Mouse (Mus musculus) kidney, embryonic 16.5 days (tissue): ENCODE measurements around the gene Adrb1. TPM values are rescaled to one million over a fixed set of nuclear protein-coding genes. Genes with fewer than 3 reads are reported as not detected.

ENCODE experiments used
- ATAC-seq: fragments of 200-750 bp; cut with Nextera tagmentation; 2 replicates; pipeline ENCODE4 v1.8.0; 2017; ENCODE audit warnings: moderate TSS enrichment; ENCODE audit not compliant: low FRiP score, low TSS enrichment
- H3K27ac ChIP-seq: fragments of 300-500 bp; sonication (generic); 2 replicates; pipeline ENCODE4 v1.5.1; 2014; ENCODE audit warnings: low read length
- H3K27me3 ChIP-seq: fragments of 300-500 bp; sonication (generic); 2 replicates; pipeline ENCODE4 v1.6.1; 2014; ENCODE audit warnings: low read length, control low read depth, mixed read lengths; ENCODE audit not compliant: insufficient read depth
- H3K36me3 ChIP-seq: fragments of 300-500 bp; sonication (generic); 2 replicates; pipeline ENCODE4 v1.6.1; 2014; ENCODE audit warnings: low read length, control low read depth, mixed read lengths; ENCODE audit not compliant: insufficient read depth
- H3K4me1 ChIP-seq: fragments of 300-500 bp; sonication (generic); 2 replicates; pipeline ENCODE4 v1.6.1; 2014; ENCODE audit warnings: low read length, control low read depth, mixed read lengths; ENCODE audit not compliant: insufficient read depth
- H3K4me2 ChIP-seq: fragments of 300-500 bp; sonication (generic); replicated peaks from 2 replicates; pipeline ENCODE4 v1.6.1; 2014; ENCODE audit warnings: low read depth, low read length
- H3K4me3 ChIP-seq: fragments of 300-500 bp; sonication (generic); 2 replicates; pipeline ENCODE4 v1.5.1; 2014; ENCODE audit warnings: mild to moderate bottlenecking, low read length
- H3K9ac ChIP-seq: fragments of 300-500 bp; sonication (generic); replicated peaks from 2 replicates; pipeline ENCODE4 v1.6.1; 2014; ENCODE audit warnings: low read length
- H3K9me3 ChIP-seq: fragments of 300-500 bp; sonication (generic); 2 replicates; pipeline ENCODE4 v1.6.1; 2016; ENCODE audit warnings: low read length, control low read depth
- WGBS: fragments of 180-500 bp; shearing (Covaris S2); extraction: QIAGEN DNeasy Blood & Tissue Kit; methylation state at CpG from one replicate; pipeline ENCODE4 v1.1.7; 2014; 5-methylcytosine and 5-hydroxymethylcytosine counted together
- polyA plus RNA-seq: library from polyadenylated mRNA; unstranded; fragments of >200 nt; fragmentation: Nextera tagmentation; extraction: Ambion mirVana; gene quantifications from 2 replicates; pipeline ENCODE4 v1.2.1, GENCODE M21; 2015

The Adrb1 gene
- polyA plus RNA-seq, 1 experiment from 2014 or later, result 0.06 TPM

DNA sequence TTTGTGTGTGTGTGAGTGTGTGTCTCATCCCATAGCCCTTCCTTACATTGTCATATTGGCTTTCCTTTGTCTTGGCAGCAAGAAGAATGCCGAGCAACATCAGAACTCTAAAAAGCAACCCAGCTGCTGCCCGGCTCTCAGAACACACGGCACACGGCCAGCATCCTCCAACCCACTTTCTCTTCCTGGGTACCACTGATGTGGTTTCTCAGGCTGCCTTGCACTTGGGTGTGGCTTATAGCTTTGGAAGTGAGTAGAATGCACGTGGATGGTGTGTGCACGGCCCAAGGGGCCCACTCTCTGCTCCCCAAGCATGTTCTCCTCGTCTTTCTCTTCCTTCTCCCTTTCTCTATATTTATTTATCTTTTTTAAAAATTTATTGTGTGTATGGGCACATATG, 36.5 kb upstream of the Adrb1 start:
- H3K9me3 ChIP-seq, result no peaks in the 10 kb centered on the region
- 77% methylated on average over 7 of the region's 7 CpGs for WGBS
- peaks cover 6% of the 10 kb centered on the region for H3K27me3 ChIP-seq
- no peaks in the 10 kb centered on the region for H3K36me3 ChIP-seq
- peaks cover 7% of the 10 kb centered on the region for H3K4me1 ChIP-seq
- no peak overlapping the region for H3K27ac ChIP-seq
- ATAC-seq, result no peak
- H3K9ac ChIP-seq, result no peak overlapping the region
- no peak overlapping the region for H3K4me2 ChIP-seq
- no peak overlapping the region for H3K4me3 ChIP-seq

DNA sequence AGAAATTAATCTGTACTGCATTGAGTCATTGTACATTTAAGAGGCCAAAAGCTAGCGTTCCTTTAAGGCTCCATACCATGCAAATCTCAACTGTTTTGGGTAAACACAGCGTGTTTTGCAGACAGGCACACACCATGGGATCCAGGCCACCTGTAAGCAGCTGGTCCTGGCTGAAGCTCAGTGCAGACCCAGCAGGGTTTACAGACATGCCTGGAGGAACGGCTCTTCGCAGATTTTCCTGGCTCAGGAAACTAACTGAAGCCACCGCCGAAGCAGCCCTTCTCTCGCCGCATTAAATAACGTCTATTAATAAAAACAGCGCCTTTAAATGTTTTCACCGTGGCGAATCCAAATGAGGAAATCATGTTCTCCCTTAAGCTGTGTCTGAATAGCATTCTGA, 35.8 kb upstream of the Adrb1 start:
- Histone ChIP-seq H3K4me3 (no peak overlapping the region), H3K4me1 (peaks cover 6% of the 10 kb centered on the region; the same call in 1 of the 2 replicates), H3K27ac (no peak overlapping the region), H3K27me3 (peaks cover 6% of the 10 kb centered on the region), H3K9ac (no peak overlapping the region), H3K36me3 (no peaks in the 10 kb centered on the region), H3K4me2 (no peak overlapping the region), H3K9me3 (no peaks in the 10 kb centered on the region)
- 71% methylated on average over 12 of the region's 12 CpGs for WGBS
- no peak for ATAC-seq

DNA sequence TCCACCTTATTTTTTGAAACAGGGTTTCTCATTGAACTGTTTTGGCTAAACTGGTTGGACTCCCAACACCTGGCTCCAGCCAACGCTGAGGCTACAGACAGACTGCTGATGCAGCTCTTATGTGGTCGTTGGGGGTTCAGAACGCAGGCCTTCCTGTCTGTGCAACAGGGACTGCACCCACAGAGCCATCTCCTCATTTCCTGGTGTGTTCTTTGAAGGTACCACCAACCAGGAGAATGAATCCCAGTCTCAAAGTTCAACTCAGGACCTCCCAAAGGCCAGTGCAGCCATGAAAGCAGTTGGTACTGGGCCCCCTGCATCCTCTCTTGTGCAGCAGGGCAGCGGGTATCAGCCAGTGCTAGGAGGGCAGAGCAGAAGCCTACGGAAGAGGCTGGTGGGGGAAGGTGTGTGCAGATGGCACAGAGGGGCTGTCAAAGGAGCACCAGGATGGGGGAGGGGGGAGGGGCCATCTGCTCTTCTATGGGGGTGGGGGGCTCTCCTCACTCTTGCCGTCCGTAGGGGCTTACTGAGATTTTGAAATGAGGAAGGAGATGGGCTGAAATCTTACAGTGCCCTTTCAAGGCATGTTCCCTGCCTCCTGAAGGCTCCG, 34.9 kb upstream of the Adrb1 start:
- Histone ChIP-seq H3K4me3 (no peak overlapping the region), H3K9me3 (no peaks in the 10 kb centered on the region), H3K4me1 (peaks cover 6% of the 10 kb centered on the region; the same call in 1 of the 2 replicates), H3K27me3 (peaks cover 6% of the 10 kb centered on the region), H3K9ac (no peak overlapping the region), H3K4me2 (no peak overlapping the region), H3K36me3 (no peaks in the 10 kb centered on the region), H3K27ac (no peak overlapping the region)
- no peak for ATAC-seq
- WGBS, result 84% methylated on average over 8 of the region's 8 CpGs

- Histone ChIP-seq H3K36me3 (no peaks in the 10 kb centered on the region), H3K4me2 (no peak overlapping the region), H3K9me3 (no peaks in the 10 kb centered on the region), H3K27me3 (peaks cover 6% of the 10 kb centered on the region), H3K4me3 (no peak overlapping the region), H3K4me1 (peaks cover 6% of the 10 kb centered on the region; the same call in 1 of the 2 replicates), H3K27ac (no peak overlapping the region), H3K9ac (no peak overlapping the region)
- ATAC-seq, result no peak
- WGBS, result 86% methylated on average over 10 of the region's 10 CpGs
These were observed 34.3 kb upstream of the Adrb1 start for GRCm38 (mm10) chr19:56687676-56688075.

- Histone ChIP-seq H3K36me3 (no peaks in the 10 kb centered on the region), H3K4me2 (no peak overlapping the region), H3K4me1 (peaks cover 6% of the 10 kb centered on the region; the same call in 1 of the 2 replicates), H3K27me3 (peaks cover 6% of the 10 kb centered on the region), H3K4me3 (no peak overlapping the region), H3K9ac (no peak overlapping the region), H3K27ac (no peak overlapping the region), H3K9me3 (no peaks in the 10 kb centered on the region)
- WGBS, result 77% methylated on average over 12 of the region's 12 CpGs
- no peak for ATAC-seq
These were observed 33.2 kb upstream of the Adrb1 start for GRCm38 (mm10) chr19:56688661-56689335.

DNA sequence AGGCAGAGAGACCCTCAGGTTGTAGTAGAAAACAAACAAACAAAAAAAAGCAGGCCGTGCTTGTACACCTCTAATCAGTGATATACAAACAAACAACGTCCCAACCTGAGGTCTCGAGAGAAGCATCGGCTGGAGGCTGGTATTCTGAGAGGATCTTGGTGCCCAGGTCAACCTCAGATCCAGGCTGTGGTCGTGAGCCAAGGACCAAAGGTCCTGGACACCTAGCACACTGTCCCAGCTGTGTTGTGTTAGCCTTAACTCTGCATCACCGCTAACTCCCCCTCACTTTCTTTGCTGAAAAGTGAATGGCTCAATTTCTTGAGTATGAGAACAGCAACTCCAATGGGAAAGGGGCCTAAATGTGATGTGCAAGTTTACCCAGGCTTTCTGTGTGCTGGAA, 32.5 kb upstream of the Adrb1 start:
- ATAC-seq, result no peak
- peaks cover 6% of the 10 kb centered on the region; the same call in 1 of the 2 replicates for H3K4me1 ChIP-seq
- H3K27ac ChIP-seq, result no peak overlapping the region
- H3K36me3 ChIP-seq, result no peaks in the 10 kb centered on the region
- H3K9ac ChIP-seq, result no peak overlapping the region
- no peak overlapping the region for H3K4me3 ChIP-seq
- H3K27me3 ChIP-seq, result peaks cover 6% of the 10 kb centered on the region
- no peaks in the 10 kb centered on the region for H3K9me3 ChIP-seq
- H3K4me2 ChIP-seq, result no peak overlapping the region
- WGBS, result 70% methylated on average over 6 of the region's 6 CpGs

DNA sequence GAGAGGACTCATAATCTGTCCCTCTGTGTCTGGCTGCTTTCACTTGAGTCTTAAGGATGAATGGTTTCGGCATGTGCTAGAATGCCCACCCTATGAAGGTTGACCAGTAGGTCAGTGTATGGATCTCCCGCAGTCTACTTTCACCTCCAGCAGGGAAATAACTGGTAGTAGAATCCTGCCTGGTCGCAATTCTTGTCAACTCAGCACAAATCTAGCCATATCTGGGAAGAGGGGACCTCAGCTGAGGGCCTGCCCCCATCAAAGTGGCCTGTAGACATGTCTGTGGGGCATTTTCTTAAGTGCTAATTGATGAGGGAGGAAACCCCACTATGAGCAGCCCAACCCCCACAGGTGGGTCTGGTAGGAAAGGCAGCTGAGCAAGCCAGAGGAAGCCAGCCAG, 30.9 kb upstream of the Adrb1 start:
- H3K36me3 ChIP-seq, result no peaks in the 10 kb centered on the region
- WGBS, result 94% methylated on average over 3 of the region's 3 CpGs
- no peak overlapping the region for H3K4me3 ChIP-seq
- no peaks in the 10 kb centered on the region for H3K4me1 ChIP-seq
- H3K4me2 ChIP-seq, result no peak overlapping the region
- no peaks in the 10 kb centered on the region for H3K9me3 ChIP-seq
- no peak for ATAC-seq
- H3K27ac ChIP-seq, result no peak overlapping the region
- no peak overlapping the region for H3K9ac ChIP-seq
- peaks cover 6% of the 10 kb centered on the region for H3K27me3 ChIP-seq

- no peaks in the 10 kb centered on the region for H3K4me1 ChIP-seq
- no peaks in the 10 kb centered on the region for H3K36me3 ChIP-seq
- H3K4me2 ChIP-seq, result no peak overlapping the region
- H3K9me3 ChIP-seq, result no peaks in the 10 kb centered on the region
- ATAC-seq, result no peak
- H3K9ac ChIP-seq, result no peak overlapping the region
- no peak overlapping the region for H3K27ac ChIP-seq
- peaks cover under 1% of the 10 kb centered on the region; the same call in 1 of the 2 replicates for H3K27me3 ChIP-seq
- 33% methylated on average over 5 of the region's 5 CpGs for WGBS
- H3K4me3 ChIP-seq, result no peak overlapping the region
These were observed 29.5 kb upstream of the Adrb1 start for GRCm38 (mm10) chr19:56692451-56692850.

DNA sequence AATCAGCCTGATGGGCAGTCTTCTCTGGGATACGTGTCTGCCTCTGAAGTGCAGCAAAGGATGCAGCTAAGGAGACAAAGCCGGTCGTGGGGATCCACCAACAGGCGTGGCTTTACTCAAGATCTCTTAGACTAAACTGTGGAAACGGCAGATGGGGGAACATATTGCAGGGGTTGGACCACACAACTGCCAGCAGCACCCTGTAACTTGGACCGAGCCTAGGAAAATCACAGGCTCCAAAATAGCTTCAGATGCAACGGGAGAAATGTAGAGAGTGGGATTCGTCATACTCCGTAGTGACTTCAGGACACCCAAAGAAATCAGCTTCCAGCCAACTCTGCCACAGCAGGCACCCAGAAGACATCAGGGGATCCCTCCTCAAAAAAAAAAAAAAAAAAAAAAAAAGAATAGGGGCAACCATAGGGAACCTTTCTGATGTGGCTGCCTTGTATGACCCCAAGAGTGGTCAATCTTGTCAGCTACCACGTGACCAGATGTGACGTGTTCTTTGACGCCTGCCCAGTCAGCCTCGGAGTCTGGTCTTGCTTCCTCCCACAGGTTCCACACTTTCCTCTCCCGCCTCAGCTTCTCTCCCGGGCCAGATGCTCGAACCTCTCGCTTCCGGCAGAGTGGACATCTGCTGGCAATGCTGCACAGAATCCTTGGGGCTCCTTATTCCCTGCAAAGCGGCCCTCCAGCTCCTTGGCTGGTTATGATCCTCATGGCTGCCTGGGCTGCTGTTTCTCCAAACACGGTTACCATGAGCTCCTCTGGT, 24.4 kb upstream of the Adrb1 start:
- Histone ChIP-seq H3K9ac (no peak overlapping the region), H3K27ac (no peak overlapping the region), H3K9me3 (no peaks in the 10 kb centered on the region), H3K36me3 (no peaks in the 10 kb centered on the region), H3K4me2 (no peak overlapping the region), H3K4me3 (no peak overlapping the region), H3K4me1 (peaks cover 7% of the 10 kb centered on the region; the same call in 1 of the 2 replicates), H3K27me3 (no peaks in the 10 kb centered on the region)
- WGBS, result 87% methylated on average over 20 of the region's 20 CpGs
- ATAC-seq, result no peak

GRCm38 (mm10) chr19:56700848-56701247, 21.2 kb upstream of the Adrb1 start:
- no peaks in the 10 kb centered on the region for H3K36me3 ChIP-seq
- no peak for ATAC-seq

More at GRCm38 (mm10) chr19:56700848-56701247, 21.2 kb upstream of the Adrb1 start:
- Histone ChIP-seq H3K9me3 (no peaks in the 10 kb centered on the region), H3K27ac (no peak overlapping the region), H3K27me3 (0 out of 2 replicates have a peak, but pooled peaks cover 3% of the 10 kb centered on the region), H3K4me1 (peaks cover 10% of the 10 kb centered on the region), H3K9ac (no peak overlapping the region), H3K4me2 (no peak overlapping the region), H3K4me3 (no peak overlapping the region)
- 25% methylated on average over 10 of the region's 10 CpGs for WGBS
